Mouse (Mus musculus) E14TG2a.4 (cell line): ENCODE measurements around the gene Slc24a3.

Experiments used
- H3K27me3 ChIP-seq: 2 replicates; pipeline ENCODE4 v1.6.1; 2014; ENCODE audit warnings: low read length, control low read depth; ENCODE audit not compliant: insufficient read depth
- H3K36me3 ChIP-seq: 2 replicates; pipeline ENCODE4 v1.6.1; 2014; ENCODE audit warnings: low read length, control low read depth; ENCODE audit not compliant: insufficient read depth
- H3K4me1 ChIP-seq: replicated peaks from 2 replicates; pipeline ENCODE4 v1.6.1; 2014; ENCODE audit warnings: low read depth, low read length, control low read depth
- H3K4me3 ChIP-seq: replicated peaks from 2 replicates; pipeline ENCODE4 v1.5.1; 2014; ENCODE audit warnings: mild to moderate bottlenecking, low read length
- H3K9me3 ChIP-seq: 2 replicates; pipeline ENCODE4 v1.6.1; 2014; ENCODE audit warnings: low read length, control low read depth
- CTCF ChIP-seq: conservative IDR thresholded peaks from 2 replicates; pipeline ENCODE4 v1.5.1; 2014; ENCODE audit warnings: low read length
- NANOG ChIP-seq: IDR thresholded peaks from 2 replicates; pipeline ENCODE4 v1.6.1; 2014; ENCODE audit warnings: borderline replicate concordance, low read length, mixed read lengths
- POU5F1 ChIP-seq: IDR thresholded peaks from 2 replicates; pipeline ENCODE4 v1.6.1; 2014; ENCODE audit warnings: low read length, borderline replicate concordance

Slc24a3 gene

DNA sequence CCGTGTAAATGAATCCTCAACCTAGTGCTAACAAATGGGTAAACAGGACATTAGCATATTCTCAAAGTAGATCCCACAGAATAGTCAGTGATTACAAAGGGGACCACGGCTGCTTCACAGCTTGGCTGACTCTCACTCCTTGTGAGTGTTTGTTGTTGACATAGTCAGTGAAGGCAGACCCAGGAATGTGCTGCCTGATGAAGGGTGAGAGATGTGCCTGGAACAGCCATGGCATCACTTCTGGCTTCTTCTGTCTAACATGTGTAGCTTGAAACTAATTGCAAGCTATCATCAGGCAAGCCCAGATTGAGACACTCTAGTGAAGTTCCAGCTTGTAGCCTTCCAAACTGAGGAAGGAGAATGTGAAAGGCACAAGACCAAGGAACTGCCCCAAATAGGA, 151.4 kb downstream of the Slc24a3 start:
- TF ChIP-seq NANOG (no peak), POU5F1 (no peak)
- Histone ChIP-seq H3K36me3 (no peaks in the 10 kb centered on the region), H3K9me3 (no peaks in the 10 kb centered on the region)

DNA sequence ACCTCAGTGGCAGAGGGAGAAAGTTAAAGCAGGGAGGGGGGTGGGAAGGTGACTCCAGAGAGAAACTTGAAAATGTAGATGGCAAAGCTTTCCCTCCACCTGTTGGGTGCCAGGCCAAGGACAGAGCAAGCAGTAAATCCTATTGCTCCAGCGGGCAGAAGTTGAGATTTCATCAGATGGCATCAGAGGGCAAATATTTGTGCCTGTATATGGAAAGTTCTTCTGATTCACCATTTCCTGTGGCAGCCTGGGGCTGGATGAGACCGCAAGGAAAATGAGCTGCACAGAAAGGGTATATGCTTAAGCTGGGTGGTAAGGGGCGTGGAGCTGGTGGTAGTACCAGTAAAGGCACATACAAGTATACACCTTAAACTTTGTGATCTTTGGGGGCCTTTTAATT, 153.7 kb downstream of the Slc24a3 start:
- Histone ChIP-seq H3K27me3 (no peaks in the 10 kb centered on the region), H3K9me3 (no peaks in the 10 kb centered on the region), H3K36me3 (no peaks in the 10 kb centered on the region), H3K4me1 (no peaks in the 10 kb centered on the region), H3K4me3 (no peak overlapping the region)
- no peak for TF ChIP-seq POU5F1
- no peak for TF ChIP-seq NANOG
- TF ChIP-seq CTCF = no peak

More for the DNA sequence above, 151.4 kb downstream of the Slc24a3 start:
- Histone ChIP-seq H3K27me3 (no peaks in the 10 kb centered on the region), H3K4me3 (no peak overlapping the region), H3K4me1 (no peaks in the 10 kb centered on the region)

DNA sequence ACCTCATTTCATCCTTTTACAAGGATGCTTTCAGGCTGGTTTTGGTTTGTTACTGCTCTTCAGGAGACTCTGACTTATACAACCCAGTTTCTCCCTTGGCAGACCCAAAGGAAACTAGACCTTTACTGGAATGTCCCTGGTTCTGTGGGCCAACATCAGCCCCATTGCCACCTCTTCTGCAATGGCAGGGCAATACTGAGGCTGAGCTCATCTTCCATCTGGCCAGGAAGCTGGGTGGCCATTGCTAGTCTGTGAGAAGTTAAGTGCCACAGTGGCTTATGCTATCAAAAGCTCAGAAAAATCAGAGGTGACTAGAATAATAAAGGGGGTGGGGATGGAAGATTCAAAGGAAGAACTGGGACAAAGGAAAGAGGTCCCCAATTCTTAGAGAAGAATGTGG, 154.2 kb downstream of the Slc24a3 start:
- H3K4me1 ChIP-seq = no peaks in the 10 kb centered on the region
- no peak overlapping the region for H3K4me3 ChIP-seq
- H3K36me3 ChIP-seq = no peaks in the 10 kb centered on the region
- no peak for TF ChIP-seq NANOG
- TF ChIP-seq POU5F1 = no peak
- TF ChIP-seq CTCF = no peak
- H3K9me3 ChIP-seq = no peaks in the 10 kb centered on the region
- no peaks in the 10 kb centered on the region for H3K27me3 ChIP-seq

DNA sequence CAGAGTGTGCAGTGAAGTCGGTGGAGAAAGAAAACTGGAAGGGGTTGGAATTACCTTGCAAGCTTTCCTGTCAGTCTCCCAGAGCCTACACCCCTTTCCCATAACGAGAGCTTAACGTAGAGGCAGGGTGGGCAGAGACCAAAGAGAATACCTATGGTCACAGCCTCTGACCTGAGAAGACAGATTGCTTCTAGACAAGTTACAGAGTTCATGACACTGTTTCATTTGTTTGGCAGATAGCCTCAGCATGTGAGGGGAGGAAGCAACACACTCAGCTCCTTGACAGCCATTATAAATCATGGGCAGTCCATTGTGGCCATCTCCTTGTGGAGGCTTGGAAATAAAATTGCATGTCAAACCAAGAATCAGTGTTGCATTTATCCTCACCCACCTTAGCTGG, 156.9 kb downstream of the Slc24a3 start:
- Histone ChIP-seq H3K9me3 (no peaks in the 10 kb centered on the region), H3K36me3 (no peaks in the 10 kb centered on the region), H3K27me3 (no peaks in the 10 kb centered on the region), H3K4me3 (no peak overlapping the region), H3K4me1 (no peaks in the 10 kb centered on the region)
- TF ChIP-seq POU5F1 (no peak), CTCF (no peak), NANOG (no peak)

DNA sequence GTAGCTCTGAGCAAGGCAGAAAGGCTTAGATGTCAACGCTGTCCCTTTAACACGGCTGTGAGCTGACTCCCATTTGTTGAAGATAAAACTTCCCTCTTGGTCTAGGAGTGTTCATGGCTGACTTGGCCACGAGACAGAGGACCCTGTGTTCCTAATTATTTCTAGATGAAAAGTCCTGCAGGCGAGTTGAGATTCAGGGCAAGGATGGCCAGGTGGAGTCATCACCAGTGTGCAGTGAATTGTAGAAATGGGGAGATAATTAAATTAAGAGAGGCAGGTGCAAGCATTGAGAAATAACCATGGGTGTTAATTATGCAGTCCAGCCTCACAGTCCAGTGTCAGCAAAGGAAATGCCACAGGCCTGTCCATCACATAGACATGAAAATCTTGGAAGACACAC, 158.3 kb downstream of the Slc24a3 start:
- no peak for TF ChIP-seq CTCF
- TF ChIP-seq NANOG = no peak
- TF ChIP-seq POU5F1 = no peak
- no peak overlapping the region for H3K4me3 ChIP-seq
- H3K4me1 ChIP-seq = no peaks in the 10 kb centered on the region
- H3K27me3 ChIP-seq = no peaks in the 10 kb centered on the region
- H3K9me3 ChIP-seq = no peaks in the 10 kb centered on the region
- no peaks in the 10 kb centered on the region for H3K36me3 ChIP-seq

DNA sequence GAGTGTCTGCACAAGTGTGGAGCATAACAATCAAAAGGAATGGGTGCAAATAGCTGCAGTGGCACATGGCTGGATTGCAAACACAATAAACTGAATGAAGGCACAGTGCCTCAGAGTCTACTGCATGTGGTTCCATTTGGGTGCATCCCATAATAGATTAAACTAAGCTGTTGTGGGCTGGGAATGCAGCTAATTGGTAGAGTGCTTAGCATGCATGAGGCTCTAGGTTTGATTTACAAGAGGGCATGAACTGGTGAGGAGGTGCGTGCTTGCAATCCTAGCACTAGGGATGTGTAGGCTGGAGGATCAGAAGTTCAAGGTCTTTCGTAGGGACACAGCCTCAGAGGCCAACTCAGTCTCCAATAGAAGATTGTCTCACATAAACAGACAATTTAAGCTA, 159.0 kb downstream of the Slc24a3 start:
- Histone ChIP-seq H3K4me1 (no peaks in the 10 kb centered on the region), H3K4me3 (no peak overlapping the region), H3K9me3 (no peaks in the 10 kb centered on the region), H3K36me3 (no peaks in the 10 kb centered on the region), H3K27me3 (no peaks in the 10 kb centered on the region)
- TF ChIP-seq CTCF (no peak), NANOG (no peak), POU5F1 (no peak)

DNA sequence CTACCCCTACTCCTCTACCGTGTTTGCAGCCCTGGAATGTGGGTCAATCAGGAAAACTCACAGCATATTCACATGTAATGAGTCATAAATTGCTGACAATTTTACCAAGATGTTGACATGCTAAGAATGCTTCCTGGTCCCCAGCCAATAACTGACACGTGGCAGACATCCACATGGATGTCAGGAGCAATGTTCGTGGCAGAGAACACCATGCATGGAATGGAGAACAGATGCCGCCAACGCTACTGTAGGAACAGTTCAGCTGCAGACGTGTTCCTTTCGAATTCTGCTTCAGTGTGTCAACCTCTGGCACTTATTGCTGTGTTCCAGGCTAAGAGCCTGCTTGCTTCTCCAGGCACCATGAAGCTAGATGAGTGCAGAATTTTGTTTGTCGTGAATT, 162.2 kb downstream of the Slc24a3 start:
- Histone ChIP-seq H3K4me1 (no peaks in the 10 kb centered on the region), H3K9me3 (no peaks in the 10 kb centered on the region), H3K4me3 (no peak overlapping the region), H3K36me3 (no peaks in the 10 kb centered on the region), H3K27me3 (no peaks in the 10 kb centered on the region)
- TF ChIP-seq POU5F1 (no peak), CTCF (no peak), NANOG (no peak)

DNA sequence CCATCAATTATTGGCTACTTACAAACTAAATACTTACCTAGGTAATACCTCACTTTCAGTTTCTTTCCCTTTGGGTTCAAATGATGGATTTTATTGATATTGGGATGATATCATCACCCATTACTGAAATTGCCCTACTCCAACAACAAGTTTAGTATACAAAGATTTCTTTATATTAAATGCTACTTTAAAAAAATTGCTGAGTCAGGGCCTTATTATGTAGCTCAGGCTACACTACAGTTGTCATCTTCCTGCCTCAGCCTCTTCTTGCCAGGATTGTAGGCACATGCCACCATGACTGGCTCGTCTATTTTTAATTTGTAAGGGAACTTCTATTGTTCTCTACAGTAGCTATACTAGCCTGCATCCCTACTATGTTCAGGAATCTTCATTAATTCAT, 164.0 kb downstream of the Slc24a3 start:
- TF ChIP-seq CTCF (no peak), NANOG (no peak), POU5F1 (no peak)
- H3K27me3 ChIP-seq = no peaks in the 10 kb centered on the region

DNA sequence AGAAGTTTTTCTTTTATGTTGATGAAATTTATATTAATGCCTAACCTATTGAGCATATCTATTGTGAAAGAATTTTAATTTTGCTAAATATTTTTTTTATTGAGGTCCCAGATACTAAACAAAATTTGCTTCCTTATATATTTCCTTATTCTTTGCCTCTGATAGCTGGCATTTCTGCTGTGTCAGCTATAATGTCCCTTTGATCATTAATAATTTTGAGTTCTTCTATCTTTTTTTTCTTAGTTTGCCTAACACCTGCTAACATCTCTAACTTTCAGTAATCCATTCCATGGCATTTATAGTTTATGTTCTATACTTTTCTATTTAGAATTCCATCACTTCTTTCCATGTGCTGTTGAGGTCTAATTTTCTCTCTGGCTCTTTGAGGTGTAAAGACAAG, 165.9 kb downstream of the Slc24a3 start:
- Histone ChIP-seq H3K36me3 (no peaks in the 10 kb centered on the region), H3K4me3 (no peak overlapping the region), H3K27me3 (no peaks in the 10 kb centered on the region), H3K9me3 (no peaks in the 10 kb centered on the region), H3K4me1 (no peaks in the 10 kb centered on the region)
- no peak for TF ChIP-seq POU5F1
- TF ChIP-seq CTCF = no peak
- no peak for TF ChIP-seq NANOG

More for the DNA sequence above, 164.0 kb downstream of the Slc24a3 start:
- H3K36me3 ChIP-seq = no peaks in the 10 kb centered on the region
- no peaks in the 10 kb centered on the region for H3K9me3 ChIP-seq
- no peaks in the 10 kb centered on the region for H3K4me1 ChIP-seq
- no peak overlapping the region for H3K4me3 ChIP-seq

DNA sequence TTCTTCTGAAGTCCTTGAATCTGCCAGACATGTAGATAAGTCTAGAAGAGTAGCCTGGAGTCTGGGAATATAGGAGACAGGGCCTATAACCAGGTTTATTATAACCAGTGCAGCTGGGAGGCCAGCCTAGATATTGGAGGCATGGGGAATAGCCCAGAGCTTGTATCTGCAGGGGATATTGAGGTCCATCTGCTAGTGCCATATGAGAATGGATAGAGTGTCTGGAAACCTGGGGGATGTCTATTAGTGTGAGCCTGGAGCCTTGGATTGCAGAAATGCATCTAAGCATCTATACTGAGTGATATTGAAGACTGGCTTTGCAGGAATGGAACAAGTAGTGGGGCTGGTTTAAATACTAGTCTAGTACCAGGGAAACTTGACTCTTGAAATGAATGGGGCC, 168.9 kb downstream of the Slc24a3 start:
- no peaks in the 10 kb centered on the region for H3K4me1 ChIP-seq
- no peaks in the 10 kb centered on the region for H3K27me3 ChIP-seq
- no peaks in the 10 kb centered on the region for H3K9me3 ChIP-seq
- no peak overlapping the region for H3K4me3 ChIP-seq
- no peaks in the 10 kb centered on the region for H3K36me3 ChIP-seq
- TF ChIP-seq POU5F1 (no peak), CTCF (no peak), NANOG (no peak)
